Mouse (Mus musculus): ENCODE measurements around the gene Neu4. TPM values are rescaled to one million over a fixed set of nuclear protein-coding genes. Genes with fewer than 3 reads are reported as not detected.
A peak's percentile ranks its signal among the peaks of the same experiment; 100 is the strongest.
"Not testable (repeated sequence)": the region's sequence is repeated elsewhere in the genome, so short reads cannot be mapped to it uniquely, and the experiment has no call there.

Gene Neu4
- not detected for total RNA-seq (2021)
- long read RNA-seq, experiment 1 = 0 reads
- long read RNA-seq, experiment 2 = 0 reads

DNA sequence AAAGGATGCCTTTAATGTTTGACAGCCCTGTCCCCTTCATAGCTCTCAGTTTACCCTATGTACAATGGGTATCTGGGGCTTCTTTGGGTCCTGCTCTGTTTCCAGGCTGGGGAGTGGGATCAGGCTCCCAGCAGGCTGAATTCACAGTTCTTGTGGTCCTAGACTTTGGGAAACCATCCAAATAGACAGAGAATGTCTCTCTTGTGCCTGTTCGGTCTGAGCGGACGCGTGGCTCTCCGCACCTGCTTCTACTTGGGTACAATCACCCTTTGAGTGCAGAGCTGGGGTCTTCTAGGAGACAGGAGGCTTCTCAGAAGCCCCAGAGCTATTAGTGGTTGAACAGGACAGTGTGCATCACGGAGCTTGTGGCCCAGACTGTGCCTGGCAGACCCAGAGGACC lies at the start of gene Neu4:
TSS of gene Neu4 (plus strand) at position 301 of the 400 bp plus-strand sequence.
- DNase-seq (ENCODE audit: low spot score) = no peak

DNA sequence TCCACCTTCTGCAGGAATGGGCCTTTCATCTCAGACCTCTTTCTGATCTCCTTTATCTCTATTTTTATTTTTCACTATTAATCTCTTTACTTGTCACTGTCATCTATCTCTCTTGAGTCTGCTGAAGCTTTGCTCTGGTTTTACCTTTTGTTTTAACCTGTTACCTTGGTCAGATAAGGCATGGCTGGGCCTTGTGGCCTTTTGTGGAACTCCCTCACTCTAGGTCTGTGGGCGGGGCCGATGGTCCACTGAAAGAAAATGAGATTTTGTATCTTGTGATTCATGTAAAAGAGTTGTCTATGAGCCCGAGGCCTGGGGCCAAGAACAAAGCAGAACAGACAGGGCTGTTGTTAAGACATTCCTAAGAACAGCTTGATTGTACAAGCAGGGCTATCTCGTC lies 49.5 kb upstream of the Neu4 start:
- DNase-seq (ENCODE audit: low spot score) = not testable (repeated sequence)

DNA sequence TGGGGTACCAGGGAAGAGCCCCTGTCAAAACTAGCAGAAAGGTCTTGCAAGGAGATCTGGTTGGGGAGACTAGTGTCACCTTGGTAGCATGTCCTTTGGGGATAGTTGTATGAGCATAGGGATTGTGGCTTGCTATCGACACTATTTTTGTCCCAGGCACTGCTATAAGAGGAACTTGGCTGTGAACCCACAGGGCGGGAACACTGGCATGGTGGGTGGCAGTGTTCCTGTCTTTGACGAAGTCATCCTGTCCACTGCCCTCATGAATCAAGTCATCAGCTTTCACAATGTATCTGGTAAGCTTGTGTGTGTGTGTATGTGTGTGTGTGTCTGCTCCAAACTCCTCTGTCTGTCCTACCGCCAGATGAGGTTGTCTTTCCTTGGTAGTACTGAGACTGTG lies 44.5 kb upstream of the Neu4 start:
- not testable (repeated sequence) for DNase-seq (ENCODE audit: low spot score)

- not testable (repeated sequence) for DNase-seq (ENCODE audit: low spot score)
These were observed 42.0 kb upstream of the Neu4 start for GRCm38 (mm10) chr1:93978287-93978686.

DNA sequence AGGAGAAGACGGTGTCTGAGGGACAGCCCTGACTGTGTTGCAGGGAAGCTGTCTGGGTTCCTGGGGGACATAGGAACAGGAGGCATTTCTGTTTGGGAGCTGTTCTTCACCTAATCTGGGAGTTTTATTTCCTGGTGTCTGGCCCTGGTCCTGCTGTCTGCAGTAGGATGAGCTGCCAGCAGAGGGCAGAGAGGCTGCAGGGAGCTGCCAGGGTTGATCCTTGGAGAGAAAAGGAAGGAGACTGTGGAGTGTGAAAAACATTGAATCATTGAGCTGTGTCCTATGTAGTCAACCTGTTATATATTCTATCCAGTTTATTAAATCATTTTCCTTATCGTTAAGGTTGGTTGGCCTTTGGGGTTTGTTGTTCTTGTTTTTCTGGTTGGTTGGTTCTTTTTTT lies 39.3 kb upstream of the Neu4 start:
- not testable (repeated sequence) for DNase-seq (ENCODE audit: low spot score)

- DNase-seq (ENCODE audit: low spot score) = no peak
These were observed 34.1 kb upstream of the Neu4 start for GRCm38 (mm10) chr1:93986167-93986566.

GRCm38 (mm10) chr1:93988786-93989185 lies 31.5 kb upstream of the Neu4 start:
- DNase-seq (ENCODE audit: low spot score) = no peak

DNA sequence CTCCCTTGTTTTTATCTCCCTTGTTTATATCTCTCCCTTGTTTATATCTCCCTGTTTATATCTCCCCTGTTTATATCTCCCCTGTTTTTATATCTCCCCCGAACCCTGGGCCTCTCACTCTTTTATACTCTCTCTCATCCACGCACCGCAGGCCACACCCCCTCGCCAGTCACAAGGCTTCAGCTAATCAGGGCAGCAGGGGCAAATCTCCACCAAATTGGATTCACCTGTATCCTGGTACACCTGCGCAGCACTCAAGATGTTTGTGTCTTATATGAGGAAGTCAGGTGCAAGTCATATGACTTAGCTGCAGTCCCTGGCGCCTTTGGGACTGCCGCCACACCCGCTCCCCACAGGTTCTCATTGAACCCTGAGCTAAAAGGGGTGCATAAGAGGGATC lies 30.0 kb upstream of the Neu4 start, which contains the start of gene Gal3st2c:
TSS of gene Gal3st2c (plus strand) at position 301 of the 400 bp plus-strand sequence.
- DNase-seq (ENCODE audit: low spot score) = not testable (repeated sequence)

DNA sequence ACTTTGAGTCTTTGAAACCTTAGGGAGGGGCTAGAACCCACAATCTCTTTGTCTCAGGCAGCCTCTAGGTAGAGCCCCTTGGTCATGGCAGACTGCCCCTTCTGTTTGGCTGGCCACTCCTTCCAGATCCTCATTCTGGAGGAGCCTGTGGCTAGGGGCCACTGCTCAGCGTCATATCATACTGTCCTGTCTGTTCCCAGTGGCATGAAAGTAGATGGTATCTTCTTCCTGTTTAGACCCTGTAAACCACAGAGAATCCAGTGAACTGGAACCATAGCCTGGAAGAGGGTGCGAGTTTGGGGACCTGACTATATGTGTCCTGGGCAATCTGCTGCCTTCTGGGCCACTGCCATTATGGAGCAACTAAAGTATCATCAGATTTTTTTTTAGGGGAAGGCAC lies 29.2 kb upstream of the Neu4 start:
- DNase-seq (ENCODE audit: low spot score) = not testable (repeated sequence)

- DNase-seq (ENCODE audit: low spot score) = not testable (repeated sequence)
These were observed 28.8 kb upstream of the Neu4 start for GRCm38 (mm10) chr1:93991491-93991890.

DNA sequence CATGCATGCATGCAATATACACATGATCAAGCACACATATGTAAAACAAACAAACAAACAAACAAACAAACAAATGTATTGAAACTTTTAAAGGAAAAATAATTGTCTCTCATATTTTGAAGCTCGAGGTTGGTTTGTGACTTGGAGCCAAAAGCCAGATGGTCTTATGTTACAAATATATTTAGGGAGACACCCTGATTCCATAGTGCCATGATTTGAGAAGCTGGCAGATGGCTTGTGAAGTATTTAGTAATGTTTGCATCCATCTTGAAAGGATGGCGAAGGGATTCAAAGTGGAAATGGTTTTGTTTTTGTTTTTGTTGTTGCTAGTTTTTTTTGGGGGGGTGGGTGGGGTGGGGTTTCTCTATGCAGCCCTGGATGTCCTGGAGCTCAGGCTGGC lies 19.2 kb upstream of the Neu4 start:
- DNase-seq (ENCODE audit: low spot score) = no peak

DNA sequence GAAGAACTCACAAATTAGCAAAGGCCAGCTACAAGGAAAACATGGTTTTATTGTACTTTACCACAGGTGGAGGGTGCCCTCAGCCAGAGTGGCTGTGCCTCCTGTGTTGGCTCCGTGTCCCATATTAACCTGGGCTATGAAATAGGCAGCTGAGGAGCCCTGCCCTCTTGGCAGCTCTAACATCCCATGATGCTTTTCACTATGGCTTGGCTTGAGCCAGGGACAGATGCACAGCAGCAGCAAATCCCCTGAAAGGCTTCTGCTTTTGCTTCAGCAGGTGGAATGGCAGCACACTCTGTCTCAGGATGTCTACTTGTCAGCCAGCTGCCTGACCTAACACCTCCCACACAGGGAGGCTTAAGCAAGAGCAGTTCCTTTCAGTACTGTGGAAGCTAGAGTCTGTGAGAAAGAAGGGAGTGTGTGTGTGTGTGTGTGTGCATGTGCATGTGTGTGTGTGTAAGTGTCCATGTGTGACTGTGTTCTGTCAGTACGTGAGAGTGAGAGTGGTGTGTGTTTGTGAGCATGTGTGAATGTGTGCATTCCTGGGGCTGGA lies 14.2 kb upstream of the Neu4 start:
- DNase-seq (ENCODE audit: low spot score) = not testable (repeated sequence)

GRCm38 (mm10) chr1:94008826-94009225 lies 11.4 kb upstream of the Neu4 start:
- DNase-seq (ENCODE audit: low spot score) = not testable (repeated sequence)

DNA sequence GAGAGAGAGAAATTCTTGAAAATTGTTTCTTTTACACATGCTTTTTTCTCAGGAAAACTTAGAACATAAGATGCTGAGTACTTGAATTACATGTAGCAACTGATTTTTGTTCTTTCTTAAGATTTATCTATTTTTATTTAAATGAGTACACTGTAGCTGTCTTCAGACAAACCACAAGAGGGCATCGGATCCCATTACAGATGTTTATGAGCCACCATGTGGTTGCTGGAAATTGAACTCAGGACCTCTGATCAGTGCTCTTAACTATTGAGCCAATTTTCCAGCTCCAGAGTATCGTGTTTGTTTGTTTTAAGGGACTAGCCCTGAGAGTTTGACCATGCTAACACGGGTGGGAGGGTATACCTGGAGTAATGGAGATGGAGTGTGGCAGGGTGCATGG lies 8.6 kb upstream of the Neu4 start:
- DNase-seq (ENCODE audit: low spot score) = no peak

DNA sequence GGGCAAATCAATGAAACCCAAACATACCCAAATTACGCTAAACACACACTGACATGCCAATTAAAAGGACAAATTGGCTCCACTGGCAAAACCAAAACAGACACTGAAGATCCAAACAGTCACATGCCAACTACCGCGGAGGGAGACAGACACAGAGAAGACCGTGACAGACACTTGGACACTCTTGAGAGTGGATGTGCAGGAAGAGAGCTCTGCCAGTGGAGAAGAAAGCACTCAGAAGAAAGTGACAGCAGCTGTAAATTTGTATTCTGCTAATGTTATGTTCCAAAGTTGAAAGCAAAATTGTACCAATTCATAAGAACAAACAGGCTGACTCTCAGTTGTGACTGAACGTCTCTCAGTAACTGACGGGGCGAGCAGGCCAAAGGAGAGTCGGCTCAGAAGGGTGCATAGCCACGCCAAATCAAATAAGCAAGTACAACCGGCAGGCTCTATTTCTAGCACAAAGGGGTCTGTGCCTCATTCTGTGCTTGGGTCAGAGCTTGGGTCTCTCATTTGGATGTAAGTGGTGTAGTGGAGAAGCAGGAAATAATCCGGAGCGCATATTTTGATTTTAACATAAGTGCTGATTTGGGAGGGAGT lies 7.4 kb downstream of the Neu4 start:
- DNase-seq (ENCODE audit: low spot score) = no peak

- no peak for DNase-seq (ENCODE audit: low spot score)
These were observed 8.5 kb downstream of the Neu4 start for GRCm38 (mm10) chr1:94028741-94029140.

- no peak for DNase-seq (ENCODE audit: low spot score)
These were observed 12.9 kb downstream of the Neu4 start for GRCm38 (mm10) chr1:94033075-94033602.

DNA sequence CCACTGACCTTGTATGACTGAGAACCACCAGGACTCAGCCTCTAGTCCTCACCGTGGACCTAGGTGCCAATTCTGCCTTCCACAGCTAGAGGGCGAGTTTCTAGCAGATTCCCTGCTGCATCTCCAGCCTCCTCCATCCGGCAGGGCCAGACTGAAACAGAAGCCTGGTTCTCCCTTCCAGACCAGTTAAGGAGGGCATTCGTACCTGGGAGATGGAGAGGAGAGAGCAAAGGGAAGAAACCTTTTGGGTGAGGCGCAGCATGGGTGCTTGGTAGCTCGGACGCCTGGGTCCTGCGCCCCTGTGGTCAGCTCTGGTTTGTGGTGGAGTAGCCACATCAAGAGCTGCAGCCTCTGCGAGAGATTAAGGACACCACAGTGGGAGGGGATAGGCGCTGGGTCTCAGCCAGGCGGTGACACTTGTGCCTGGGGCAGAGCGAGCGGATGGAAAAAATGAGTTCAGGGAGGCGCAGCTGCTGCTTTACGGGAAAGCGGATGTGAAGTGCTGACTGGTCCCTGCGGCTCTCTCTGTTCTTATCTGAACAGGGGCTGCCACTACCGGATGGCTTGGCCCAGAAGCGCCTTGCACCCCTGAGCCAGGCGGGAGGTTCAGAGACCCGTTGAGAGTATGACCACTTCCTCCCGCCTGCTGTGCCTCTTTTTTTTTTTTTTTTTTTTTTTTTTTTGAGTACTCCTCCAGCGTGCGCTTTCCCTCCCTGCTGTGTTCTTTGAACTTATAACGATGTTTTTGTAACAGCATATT lies 14.9 kb downstream of the Neu4 start:
- peak; percentile 80 for DNase-seq (ENCODE audit: low spot score)

DNA sequence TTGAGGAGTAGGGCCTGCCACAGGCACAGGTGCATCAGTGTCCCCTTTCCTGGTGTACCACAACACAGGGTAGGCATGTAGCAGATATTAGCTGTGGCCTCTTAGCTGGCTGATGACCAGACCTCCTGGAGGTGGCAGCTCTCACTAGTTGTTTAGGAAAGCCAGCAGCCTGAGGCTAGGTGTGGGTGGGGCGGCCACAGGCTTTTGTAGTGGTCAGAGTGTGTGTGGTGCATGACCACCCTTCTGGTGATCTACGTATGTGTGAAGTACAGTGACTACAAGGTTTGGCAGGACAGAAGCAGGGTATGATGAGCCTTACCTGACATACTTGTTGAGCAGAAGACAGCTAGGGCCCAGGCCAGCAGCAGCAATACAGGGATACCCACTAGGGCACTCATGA lies 20.1 kb downstream of the Neu4 start:
- no peak for DNase-seq (ENCODE audit: low spot score)

DNA sequence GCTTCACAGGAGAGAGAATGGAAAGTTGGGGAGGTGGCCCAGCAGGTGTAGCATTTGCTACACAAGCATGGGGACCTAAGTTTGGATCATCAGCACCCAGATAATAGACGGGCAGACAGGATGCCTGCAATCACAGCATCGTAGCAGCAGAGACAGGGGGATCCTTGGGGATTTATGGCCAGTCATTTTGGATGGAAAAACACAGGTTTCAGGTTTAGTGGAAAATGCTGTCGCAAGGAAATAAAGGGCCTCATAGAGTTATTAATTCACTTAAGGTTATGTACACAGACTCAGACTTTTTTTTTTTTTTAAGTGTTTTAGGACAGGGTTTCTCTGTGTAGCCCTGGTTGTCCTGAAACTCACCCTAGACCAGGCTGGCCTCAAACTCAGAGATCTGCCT lies 25.3 kb downstream of the Neu4 start:
- DNase-seq (ENCODE audit: low spot score) = no peak

GRCm38 (mm10) chr1:94046544-94046943 lies 26.3 kb downstream of the Neu4 start:
- DNase-seq (ENCODE audit: low spot score) = no peak

GRCm38 (mm10) chr1:94051104-94051503 lies 30.9 kb downstream of the Neu4 start:
- DNase-seq (ENCODE audit: low spot score) = no peak
